Mouse (Mus musculus): ENCODE data around the gene Rnf138rt1. TPM values are rescaled to one million over a fixed set of nuclear protein-coding genes. Genes with fewer than 3 reads are reported as not detected.
A peak's percentile ranks its signal among the peaks of the same experiment; 100 is the strongest.

The Rnf138rt1 gene
- not detected in 2 replicates for polyA plus RNA-seq (2012; ENCODE audit: insufficient read depth, low replicate concordance)

- Histone ChIP-seq H3K27me3 (replicated peaks) (peaks cover 41% of the 10 kb centered on the region), H3K9me3 (peaks cover 10% of the 10 kb centered on the region; the same call in 1 of the 2 replicates), H3K36me3 (replicated peaks; ENCODE audit: low read length) (no peaks in the 10 kb centered on the region), H3K4me1 (peaks cover 5% of the 10 kb centered on the region; the same call in 1 of the 2 replicates), H3K4me3 (replicated peaks) (peak within 1 kb of the TSS; percentile 73)
- TF ChIP-seq GATA1 (IDR thresholded peaks at IDR 0.05; ENCODE audit: borderline replicate concordance, low read length): no peak
- TF ChIP-seq FLI1 (IDR thresholded peaks at IDR 0.05; ENCODE audit: low read length): no peak
These were observed at the start of gene Rnf138rt1 for GRCm38 (mm10) chrX:163760617-163761434. Gene Rnf138rt1, minus strand, starts transcription at chrX:163761329.

- TF ChIP-seq FLI1 (IDR thresholded peaks at IDR 0.05; ENCODE audit: low read length) (no peak), GATA1 (IDR thresholded peaks at IDR 0.05; ENCODE audit: borderline replicate concordance, low read length) (no peak)
- Histone ChIP-seq H3K4me3 (replicated peaks) (no peak overlapping the region), H3K27me3 (replicated peaks) (peaks cover 11% of the 10 kb centered on the region), H3K9me3 (no peaks in the 10 kb centered on the region), H3K4me1 (no peaks in the 10 kb centered on the region), H3K36me3 (replicated peaks; ENCODE audit: low read length) (no peaks in the 10 kb centered on the region)
These were observed 46.1 kb upstream of the Rnf138rt1 start for GRCm38 (mm10) chrX:163807270-163807669.

- Histone ChIP-seq H3K9me3 (no peaks in the 10 kb centered on the region), H3K4me1 (no peaks in the 10 kb centered on the region), H3K27me3 (replicated peaks) (peaks cover 28% of the 10 kb centered on the region), H3K36me3 (replicated peaks; ENCODE audit: low read length) (no peaks in the 10 kb centered on the region), H3K4me3 (replicated peaks) (no peak overlapping the region)
- no peak for TF ChIP-seq FLI1 (IDR thresholded peaks at IDR 0.05; ENCODE audit: low read length)
- TF ChIP-seq GATA1 (IDR thresholded peaks at IDR 0.05; ENCODE audit: borderline replicate concordance, low read length): no peak
These were observed 5.2 kb upstream of the Rnf138rt1 start for GRCm38 (mm10) chrX:163766290-163766689.

- H3K36me3 ChIP-seq (replicated peaks; ENCODE audit: low read length): no peaks in the 10 kb centered on the region
- H3K27me3 ChIP-seq (replicated peaks): peaks cover 44% of the 10 kb centered on the region
- TF ChIP-seq GATA1 (IDR thresholded peaks at IDR 0.05; ENCODE audit: borderline replicate concordance, low read length) (no peak), FLI1 (IDR thresholded peaks at IDR 0.05; ENCODE audit: low read length) (no peak)
- H3K4me1 ChIP-seq: peaks cover 5% of the 10 kb centered on the region; the same call in 1 of the 2 replicates
- H3K4me3 ChIP-seq (replicated peaks): no peak overlapping the region
- peaks cover 10% of the 10 kb centered on the region; the same call in 1 of the 2 replicates for H3K9me3 ChIP-seq
These were observed 303 bp upstream of the Rnf138rt1 start for GRCm38 (mm10) chrX:163761435-163761828.

GRCm38 (mm10) chrX:163745996-163746395 is 15.1 kb downstream of the Rnf138rt1 start:
- TF ChIP-seq FLI1 (IDR thresholded peaks at IDR 0.05; ENCODE audit: low read length): no peak
- TF ChIP-seq GATA1 (IDR thresholded peaks at IDR 0.05; ENCODE audit: borderline replicate concordance, low read length): no peak
- Histone ChIP-seq H3K4me3 (replicated peaks) (no peak overlapping the region), H3K9me3 (no peaks in the 10 kb centered on the region), H3K27me3 (replicated peaks) (peaks cover 8% of the 10 kb centered on the region), H3K4me1 (no peaks in the 10 kb centered on the region), H3K36me3 (replicated peaks; ENCODE audit: low read length) (no peaks in the 10 kb centered on the region)

GRCm38 (mm10) chrX:163743896-163744295 is 17.2 kb downstream of the Rnf138rt1 start:
- TF ChIP-seq FLI1 (IDR thresholded peaks at IDR 0.05; ENCODE audit: low read length): no peak
- no peak for TF ChIP-seq GATA1 (IDR thresholded peaks at IDR 0.05; ENCODE audit: borderline replicate concordance, low read length)
- peaks cover 6% of the 10 kb centered on the region for H3K27me3 ChIP-seq (replicated peaks)
- no peaks in the 10 kb centered on the region for H3K36me3 ChIP-seq (replicated peaks; ENCODE audit: low read length)
- H3K4me3 ChIP-seq (replicated peaks): no peak overlapping the region
- no peaks in the 10 kb centered on the region for H3K9me3 ChIP-seq
- no peaks in the 10 kb centered on the region for H3K4me1 ChIP-seq

GRCm38 (mm10) chrX:163738904-163739303 is 22.2 kb downstream of the Rnf138rt1 start:
- TF ChIP-seq FLI1 (IDR thresholded peaks at IDR 0.05; ENCODE audit: low read length) (no peak), GATA1 (IDR thresholded peaks at IDR 0.05; ENCODE audit: borderline replicate concordance, low read length) (no peak)
- Histone ChIP-seq H3K4me3 (replicated peaks) (no peak overlapping the region), H3K9me3 (no peaks in the 10 kb centered on the region), H3K27me3 (replicated peaks) (peaks cover 2% of the 10 kb centered on the region), H3K36me3 (replicated peaks; ENCODE audit: low read length) (no peaks in the 10 kb centered on the region), H3K4me1 (no peaks in the 10 kb centered on the region)

- no peaks in the 10 kb centered on the region for H3K4me1 ChIP-seq
- TF ChIP-seq GATA1 (IDR thresholded peaks at IDR 0.05; ENCODE audit: borderline replicate concordance, low read length) (no peak), FLI1 (IDR thresholded peaks at IDR 0.05; ENCODE audit: low read length) (no peak)
- no peaks in the 10 kb centered on the region for H3K9me3 ChIP-seq
- H3K36me3 ChIP-seq (replicated peaks; ENCODE audit: low read length): no peaks in the 10 kb centered on the region
- no peak overlapping the region for H3K4me3 ChIP-seq (replicated peaks)
- peaks cover 2% of the 10 kb centered on the region for H3K27me3 ChIP-seq (replicated peaks)
These were observed 27.0 kb downstream of the Rnf138rt1 start for GRCm38 (mm10) chrX:163734145-163734544.

GRCm38 (mm10) chrX:163723630-163724029 is 37.5 kb downstream of the Rnf138rt1 start:
- no peak for TF ChIP-seq GATA1 (IDR thresholded peaks at IDR 0.05; ENCODE audit: borderline replicate concordance, low read length)
- TF ChIP-seq FLI1 (IDR thresholded peaks at IDR 0.05; ENCODE audit: low read length): no peak

More at GRCm38 (mm10) chrX:163723630-163724029, 37.5 kb downstream of the Rnf138rt1 start:
- H3K36me3 ChIP-seq (replicated peaks; ENCODE audit: low read length): no peaks in the 10 kb centered on the region
- H3K27me3 ChIP-seq (replicated peaks): peaks cover 5% of the 10 kb centered on the region
- no peaks in the 10 kb centered on the region for H3K4me1 ChIP-seq
- no peaks in the 10 kb centered on the region for H3K9me3 ChIP-seq
- H3K4me3 ChIP-seq (replicated peaks): no peak overlapping the region
